Mouse (Mus musculus) urinary bladder, postnatal 36 days (tissue): ENCODE data around the gene Gm21762.
"Not testable (repeated sequence)": the region's sequence is repeated elsewhere in the genome, so short reads cannot be mapped to it uniquely, and the experiment has no call there.

Source experiments
- DNase-seq, 2 experiments: peaks; one replicate each; pipeline ENCODE4 v3.0.0; 2022; ENCODE audit warnings: low spot score in 2 of 2, mixed read lengths in 1 of 2

Gm21762 gene

DNA sequence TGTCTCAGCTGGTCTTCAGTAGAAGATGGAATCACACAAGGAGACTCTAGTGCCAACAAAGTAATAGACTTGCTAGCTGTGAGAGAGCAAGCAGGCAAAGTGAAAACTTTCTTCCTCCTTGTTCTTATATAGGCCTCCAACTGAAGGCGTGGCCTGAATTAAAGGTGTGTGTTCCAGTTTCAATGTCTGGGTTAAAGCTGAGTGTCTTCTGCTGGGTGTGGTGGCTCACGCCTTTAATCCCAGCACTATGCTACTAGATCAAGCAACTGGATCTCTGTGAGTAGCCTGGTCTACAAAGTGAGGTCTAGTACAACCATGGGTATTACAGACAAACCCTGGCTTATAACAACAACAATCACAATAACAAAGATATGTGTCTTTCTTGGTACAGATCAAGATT is at the start of gene Gm21762:
Gene Gm21762, minus strand, starts transcription at position 101 of the 400 bp plus-strand sequence.
- DNase-seq, result not testable (repeated sequence)

DNA sequence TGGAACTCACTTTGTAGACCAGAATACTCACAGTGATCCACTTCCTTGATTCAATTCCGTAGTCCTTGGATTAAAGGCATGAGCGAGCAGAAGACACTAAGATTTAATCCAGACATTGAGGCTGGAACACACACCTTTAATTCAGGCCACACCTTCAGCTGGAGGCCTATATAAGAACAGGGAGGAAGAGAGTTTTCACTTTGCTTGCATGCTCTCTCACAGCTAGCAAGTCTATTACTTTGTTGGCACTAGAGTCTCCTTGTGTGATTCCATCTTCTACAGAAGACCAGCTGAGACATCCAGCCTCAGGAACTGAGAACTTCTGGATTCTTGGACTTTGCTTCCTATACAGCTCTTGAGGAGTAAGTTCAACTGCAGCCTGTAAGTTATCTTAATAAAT is 47.1 kb upstream of the Gm21762 start, which contains the start of gene AF067061:
Gene AF067061, plus strand, starts transcription at position 245 of the 400 bp plus-strand sequence.
- not testable (repeated sequence) for DNase-seq

DNA sequence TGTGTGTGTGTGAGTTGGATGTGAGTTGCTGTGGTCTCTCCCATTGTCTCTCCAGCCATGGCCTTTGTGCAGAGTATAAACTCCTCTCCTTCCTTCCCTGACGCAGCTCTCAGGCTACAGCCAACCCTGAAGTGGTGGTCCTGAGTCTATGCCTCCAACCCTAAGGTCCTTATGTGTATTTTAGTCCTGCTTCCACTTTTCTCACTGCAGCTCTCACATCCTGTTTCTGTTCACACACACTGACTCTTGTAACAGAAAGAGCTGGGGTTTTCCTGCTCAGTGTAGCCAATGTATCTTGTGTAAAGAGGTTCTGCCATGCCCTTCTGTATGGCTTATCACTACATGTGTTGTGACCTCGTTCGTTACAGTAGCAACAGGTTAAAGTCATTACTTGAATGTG is 44.0 kb upstream of the Gm21762 start:
- not testable (repeated sequence) for DNase-seq

- not testable (repeated sequence) for DNase-seq
Observed at GRCm38 (mm10) chr13:120258817-120259658, 43.3 kb upstream of the Gm21762 start.

DNA sequence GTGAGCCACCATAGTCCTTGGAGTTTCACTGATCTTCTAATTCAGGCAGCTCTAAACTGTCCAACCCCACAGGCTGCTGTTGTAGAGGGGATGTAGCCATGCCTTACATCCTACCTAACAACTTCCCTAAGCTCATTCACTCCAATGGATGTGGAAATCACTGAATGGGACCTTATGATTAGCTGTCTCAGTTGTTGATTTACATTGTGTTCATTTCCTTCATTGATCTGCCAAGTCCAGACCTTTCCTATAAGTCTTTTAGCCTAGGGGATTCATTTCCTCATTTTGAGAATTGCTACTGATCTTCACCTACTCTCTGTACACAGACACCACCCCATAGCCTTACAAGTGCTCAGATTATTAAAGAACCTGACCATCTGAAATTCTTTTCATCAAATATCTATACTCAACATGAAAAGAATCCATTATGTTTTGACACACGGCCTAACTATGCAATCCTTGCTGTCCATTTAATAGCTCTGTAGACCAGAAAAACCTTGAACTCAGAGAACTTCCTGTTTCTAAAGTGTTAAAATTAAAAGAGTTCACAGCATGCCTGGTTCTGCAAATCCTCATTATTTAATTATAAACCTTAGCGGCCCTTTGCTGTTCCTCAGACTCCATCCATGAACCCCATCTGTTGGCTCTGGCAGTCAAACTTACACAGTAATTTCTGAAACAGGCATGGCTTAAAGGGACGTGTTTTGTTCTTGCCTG is 35.6 kb upstream of the Gm21762 start:
- not testable (repeated sequence) for DNase-seq

- not testable (repeated sequence) for DNase-seq
Observed at GRCm38 (mm10) chr13:120238811-120239210, 23.1 kb upstream of the Gm21762 start, which contains the start of gene Gm21731. TSS of gene Gm21731 (plus strand) at chr13:120239111.

DNA sequence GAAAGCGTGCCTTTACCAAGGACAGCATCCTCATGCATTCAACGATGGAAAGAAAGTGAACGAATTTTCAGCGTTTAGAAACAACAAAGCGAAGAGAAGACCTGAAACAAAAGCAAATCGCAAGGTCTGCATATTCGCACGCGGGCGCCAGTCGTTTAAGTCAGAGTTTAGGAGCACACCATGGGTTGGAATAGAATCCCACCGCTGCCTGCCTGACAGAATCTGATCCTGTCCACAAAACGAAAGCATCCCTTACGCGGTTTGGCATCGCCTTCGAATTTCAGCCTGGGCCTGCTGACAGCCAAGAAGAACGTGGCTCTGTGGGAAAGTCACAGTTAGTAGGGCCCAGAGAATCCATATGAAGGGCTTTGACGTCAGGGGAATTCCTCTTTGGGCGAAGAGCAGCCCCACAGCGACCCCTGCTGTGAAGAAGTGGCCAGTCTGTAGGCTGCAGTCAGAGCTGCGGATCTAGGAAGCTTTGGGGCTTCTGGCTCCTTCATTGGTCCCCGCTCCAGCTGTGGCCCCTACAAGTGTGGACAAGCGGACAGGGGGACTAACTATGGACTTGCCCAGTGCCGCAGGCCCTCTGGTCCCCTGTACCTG is 16.8 kb upstream of the Gm21762 start:
- DNase-seq, result not testable (repeated sequence)

- not testable (repeated sequence) for DNase-seq
Observed at GRCm38 (mm10) chr13:120231798-120232197, 16.1 kb upstream of the Gm21762 start.

DNA sequence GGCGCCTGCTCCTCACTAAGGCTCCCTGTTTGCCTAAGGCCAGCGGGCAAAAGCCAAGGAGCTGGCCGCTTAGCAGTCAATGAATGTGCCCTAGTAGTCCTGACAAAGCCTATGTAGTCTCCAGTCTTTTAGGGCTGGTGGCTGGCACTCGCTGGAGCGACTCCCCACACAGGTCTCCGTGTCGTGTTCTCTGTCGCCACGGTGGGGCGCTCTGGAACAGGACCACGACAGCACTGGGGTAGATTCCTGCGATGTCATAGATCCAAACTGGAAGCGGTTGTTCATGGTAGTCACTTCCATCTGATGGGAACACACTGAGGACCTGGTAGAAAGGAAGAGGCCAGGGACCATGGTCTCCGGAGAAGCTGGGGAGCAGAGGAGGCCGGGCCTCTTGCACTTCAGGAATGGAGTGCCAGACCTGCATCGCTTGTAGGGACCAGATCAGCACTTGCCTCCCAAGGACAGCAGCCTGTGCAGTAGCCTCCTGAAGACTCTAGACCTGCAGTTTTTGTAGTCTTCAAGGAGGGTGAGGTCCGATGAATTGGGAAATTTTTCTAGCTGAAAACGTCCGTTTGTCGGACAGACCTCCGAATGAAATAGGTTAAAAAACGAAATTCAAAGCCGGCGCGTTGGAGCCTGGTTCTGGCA is 7.4 kb upstream of the Gm21762 start:
- DNase-seq, result not testable (repeated sequence)

DNA sequence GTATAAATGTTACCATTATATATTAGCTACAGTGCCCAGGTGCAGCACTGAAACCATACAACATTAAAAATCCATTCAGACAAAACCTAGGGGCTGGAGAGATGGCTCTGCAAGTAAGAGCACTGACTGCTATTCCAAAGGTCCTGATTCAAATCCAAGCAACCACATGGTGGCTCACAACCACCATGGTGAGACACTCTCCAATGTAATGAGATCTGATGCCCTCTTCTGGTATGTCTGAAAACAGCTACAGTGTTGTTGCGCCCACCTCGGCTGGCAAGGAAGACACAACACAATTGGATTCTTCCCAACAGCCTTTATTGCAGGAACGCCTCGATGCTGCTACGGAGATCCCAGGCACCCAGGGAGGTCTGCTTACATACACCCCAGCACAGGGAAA is 5.2 kb upstream of the Gm21762 start:
- DNase-seq, result not testable (repeated sequence)

DNA sequence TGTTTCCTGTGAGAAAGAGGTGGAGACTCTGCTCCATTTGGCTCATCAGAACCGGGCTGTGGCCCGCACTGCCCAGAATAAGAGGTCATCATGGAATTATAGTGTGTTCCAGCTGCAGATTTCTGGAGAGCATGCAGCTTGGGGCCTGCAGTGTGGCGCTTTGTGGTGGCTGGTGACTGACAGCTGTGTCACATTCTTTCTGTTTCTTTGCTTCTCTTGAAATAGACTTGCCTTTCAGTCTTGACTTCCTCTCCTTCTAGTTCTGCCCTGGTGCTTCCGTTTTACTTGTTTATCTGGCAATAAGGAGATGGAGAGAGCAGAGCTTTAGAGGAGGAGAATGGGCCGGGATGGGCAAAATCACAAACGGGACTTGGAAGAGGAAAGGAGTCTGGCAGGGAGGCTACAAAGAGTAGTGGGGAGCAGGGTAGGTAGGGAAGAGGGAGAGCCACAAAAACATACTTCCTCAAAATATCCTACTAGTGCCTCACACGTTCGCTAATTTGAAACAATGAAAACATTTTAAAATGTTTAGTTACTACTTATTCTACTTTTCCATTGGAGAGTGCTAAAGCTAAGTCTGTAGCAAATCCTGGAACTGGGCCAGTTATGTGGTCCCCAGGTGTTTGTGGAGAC is 19.4 kb downstream of the Gm21762 start:
- not testable (repeated sequence) for DNase-seq

GRCm38 (mm10) chr13:120172133-120172532 is 43.6 kb downstream of the Gm21762 start, which contains the start of gene Gm21818:
TSS of gene Gm21818 (plus strand) at chr13:120172433.
- DNase-seq, result not testable (repeated sequence)

GRCm38 (mm10) chr13:120168301-120168700 is 47.4 kb downstream of the Gm21762 start:
- not testable (repeated sequence) for DNase-seq
